Mouse (Mus musculus) myocyte (in vitro differentiated cells): ENCODE measurements around the gene Aqp3. TPM values are rescaled to one million over a fixed set of nuclear protein-coding genes. Genes with fewer than 3 reads are reported as not detected.

Source experiments
- H3K27me3 ChIP-seq: one replicate; pipeline ENCODE4 v1.6.1; 2011; ENCODE audit not compliant: control insufficient read depth, insufficient read depth, insufficient read length
- H3K36me3 ChIP-seq: one replicate; pipeline ENCODE4 v1.6.1; 2011; ENCODE audit not compliant: control insufficient read depth, insufficient read depth
- H3K4me2 ChIP-seq: one replicate; pipeline ENCODE4 v1.6.1; 2011; ENCODE audit warnings: low read depth, control low read depth
- H3K4me3 ChIP-seq: one replicate; pipeline ENCODE4 v1.5.1; 2011; ENCODE audit warnings: mild to moderate bottlenecking, control low read depth, moderate library complexity
- H3K79me2 ChIP-seq: one replicate; pipeline ENCODE4 v1.6.1; 2011; ENCODE audit not compliant: control insufficient read depth, insufficient read depth
- H3ac ChIP-seq: one replicate; pipeline ENCODE4 v1.6.1; 2011; ENCODE audit not compliant: control insufficient read depth, insufficient read length
- CEBPB ChIP-seq: IDR thresholded peaks from 2 replicates; pipeline ENCODE4 v1.6.1; 2011; ENCODE audit warnings: mild to moderate bottlenecking, moderate library complexity; ENCODE audit not compliant: poor library complexity, insufficient read depth, severe bottlenecking
- E2F4 ChIP-seq: IDR thresholded peaks from one replicate; pipeline ENCODE4 v1.6.1; 2011; ENCODE audit warnings: mild to moderate bottlenecking, control low read depth, moderate library complexity; ENCODE audit not compliant: insufficient read depth
- MAX ChIP-seq: IDR thresholded peaks from one replicate; pipeline ENCODE4 v1.6.1; 2011; ENCODE audit warnings: low read depth, mild to moderate bottlenecking, control low read depth
- MYOD1 ChIP-seq, 3 experiments: IDR thresholded peaks; one replicate each; pipeline ENCODE4 v1.6.1; 2011; ENCODE audit warnings: control low read depth in 2 of 3, low read depth in 2 of 3, mild to moderate bottlenecking in 2 of 3, moderate library complexity in 1 of 3; ENCODE audit not compliant: insufficient read length in 2 of 3, control insufficient read depth in 1 of 3
- MYOG ChIP-seq, 3 experiments: IDR thresholded peaks; one replicate each; pipeline ENCODE4 v1.6.1; 2011; ENCODE audit warnings: control low read depth in 2 of 3, low read depth in 2 of 3, mild to moderate bottlenecking in 2 of 3; ENCODE audit not compliant: insufficient read length in 2 of 3, control insufficient read depth in 1 of 3, insufficient read depth in 1 of 3
- POLR2A ChIP-seq: IDR thresholded peaks from one replicate; pipeline ENCODE4 v1.6.1; 2011; ENCODE audit warnings: low read depth, mild to moderate bottlenecking, control low read depth, moderate library complexity; ENCODE audit not compliant: insufficient read length
- POLR2AphosphoS2 ChIP-seq: IDR thresholded peaks from one replicate; pipeline ENCODE4 v1.6.1; 2011; ENCODE audit warnings: low read depth, control low read depth; ENCODE audit not compliant: insufficient read length
- REST ChIP-seq: IDR thresholded peaks from one replicate; pipeline ENCODE4 v1.6.1; 2011; ENCODE audit warnings: mild to moderate bottlenecking, control low read depth, moderate library complexity; ENCODE audit not compliant: insufficient read depth, insufficient read length
- SRF ChIP-seq: IDR thresholded peaks from one replicate; pipeline ENCODE4 v1.6.1; 2011; ENCODE audit warnings: low read depth; ENCODE audit not compliant: control insufficient read depth, insufficient read length
- TCF12 ChIP-seq: IDR thresholded peaks from one replicate; pipeline ENCODE4 v1.6.1; 2011; ENCODE audit warnings: mild to moderate bottlenecking, control low read depth; ENCODE audit not compliant: poor library complexity, insufficient read depth, severe bottlenecking
- TCF3 ChIP-seq: IDR thresholded peaks from one replicate; pipeline ENCODE4 v1.6.1; 2011; ENCODE audit warnings: low read depth, control low read depth; ENCODE audit not compliant: insufficient read length
- USF1 ChIP-seq: IDR thresholded peaks from one replicate; pipeline ENCODE4 v1.6.1; 2011; ENCODE audit warnings: low read depth, mild to moderate bottlenecking, control low read depth, moderate library complexity
- polyA plus RNA-seq: library from polyadenylated mRNA; unstranded; fragments of >200 nt; fragmentation: generic; extraction: Trizol; gene quantifications from one replicate; pipeline ENCODE4 v1.2.1, GENCODE M21; 2012; ENCODE audit warnings: missing spikeins

Gene Aqp3
- polyA plus RNA-seq, 1 experiment: not detected

DNA sequence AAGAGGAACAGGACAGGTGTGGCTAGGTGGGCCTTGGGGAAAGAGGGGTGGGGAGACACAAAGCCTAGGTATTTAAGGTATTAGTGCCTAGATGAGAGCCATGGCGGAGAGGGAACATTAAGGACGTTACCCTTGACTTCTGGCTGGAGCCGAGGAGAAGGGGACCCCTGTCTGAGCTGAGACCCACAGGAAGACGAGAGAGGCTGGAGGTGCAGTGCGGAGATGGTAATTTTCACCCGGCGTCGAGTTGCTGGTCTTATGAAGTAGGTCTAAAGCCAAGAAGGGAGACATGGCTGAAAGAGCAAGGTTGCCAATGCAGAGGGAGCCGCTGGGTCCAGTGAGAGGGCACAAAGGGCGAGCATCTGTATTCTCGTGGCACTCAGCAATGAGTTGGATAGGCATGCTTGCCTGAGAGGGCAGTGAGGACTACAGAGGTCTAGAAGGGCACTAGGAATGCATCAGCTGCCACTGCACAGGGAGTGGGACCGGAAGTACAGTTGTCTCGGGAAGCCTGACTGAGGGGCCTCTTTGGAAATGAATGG lies 51.7 kb downstream of the Aqp3 start:
- Histone ChIP-seq H3K27me3 (no peaks in the 10 kb centered on the region), H3ac (no peak overlapping the region), H3K79me2 (no peaks in the 10 kb centered on the region), H3K4me2 (no peak overlapping the region), H3K4me3 (no peak overlapping the region), H3K36me3 (no peaks in the 10 kb centered on the region)
- TF ChIP-seq SRF: no peak
- TF ChIP-seq TCF3: no peak
- TF ChIP-seq MYOG (IDR thresholded peaks at IDR 0.05; ENCODE audit: control insufficient read depth in 1 of 3, insufficient read depth in 1 of 3, insufficient read length in 2 of 3, low read depth in 2 of 3): no peak
- no peak for TF ChIP-seq MAX
- TF ChIP-seq USF1: no peak

- no peak for TF ChIP-seq MYOD1 (IDR thresholded peaks at IDR 0.05; ENCODE audit: control insufficient read depth in 1 of 3, insufficient read length in 2 of 3, low read depth in 2 of 3)
- TF ChIP-seq TCF3: no peak
- no peak for TF ChIP-seq TCF12
- no peak for TF ChIP-seq MYOG (IDR thresholded peaks at IDR 0.05; ENCODE audit: control insufficient read depth in 1 of 3, insufficient read depth in 1 of 3, insufficient read length in 2 of 3, low read depth in 2 of 3)
- TF ChIP-seq SRF: no peak
- no peak for TF ChIP-seq MAX
- Histone ChIP-seq H3ac (no peak overlapping the region), H3K36me3 (no peaks in the 10 kb centered on the region), H3K4me3 (no peak overlapping the region), H3K79me2 (no peaks in the 10 kb centered on the region), H3K27me3 (no peaks in the 10 kb centered on the region), H3K4me2 (no peak overlapping the region)
Observed at GRCm38 (mm10) chr4:41045288-41045687, 52.7 kb downstream of the Aqp3 start.

GRCm38 (mm10) chr4:41043961-41044360 lies 54.0 kb downstream of the Aqp3 start:
- Histone ChIP-seq H3K36me3 (no peaks in the 10 kb centered on the region), H3K4me2 (no peak overlapping the region), H3K27me3 (no peaks in the 10 kb centered on the region), H3ac (no peak overlapping the region), H3K79me2 (no peaks in the 10 kb centered on the region), H3K4me3 (no peak overlapping the region)
- TF ChIP-seq POLR2AphosphoS2 (no peak), TCF3 (no peak), MYOG (IDR thresholded peaks at IDR 0.05; ENCODE audit: control insufficient read depth in 1 of 3, insufficient read depth in 1 of 3, insufficient read length in 2 of 3, low read depth in 2 of 3) (no peak), SRF (no peak), MAX (no peak), USF1 (no peak), POLR2A (no peak), REST (no peak), CEBPB (no peak), E2F4 (no peak), TCF12 (no peak), MYOD1 (IDR thresholded peaks at IDR 0.05; ENCODE audit: control insufficient read depth in 1 of 3, insufficient read length in 2 of 3, low read depth in 2 of 3) (no peak)

GRCm38 (mm10) chr4:41042880-41043279 lies 55.1 kb downstream of the Aqp3 start:
- Histone ChIP-seq H3K27me3 (no peaks in the 10 kb centered on the region), H3K36me3 (no peaks in the 10 kb centered on the region), H3K79me2 (no peaks in the 10 kb centered on the region), H3K4me3 (no peak overlapping the region), H3K4me2 (no peak overlapping the region), H3ac (no peak overlapping the region)
- TF ChIP-seq MYOG (IDR thresholded peaks at IDR 0.05; ENCODE audit: control insufficient read depth in 1 of 3, insufficient read depth in 1 of 3, insufficient read length in 2 of 3, low read depth in 2 of 3): no peak
- TF ChIP-seq SRF: no peak
- TF ChIP-seq TCF3: no peak
- TF ChIP-seq MAX: no peak
- TF ChIP-seq POLR2AphosphoS2: no peak
- TF ChIP-seq USF1: no peak
- no peak for TF ChIP-seq MYOD1 (IDR thresholded peaks at IDR 0.05; ENCODE audit: control insufficient read depth in 1 of 3, insufficient read length in 2 of 3, low read depth in 2 of 3)
- no peak for TF ChIP-seq CEBPB
- no peak for TF ChIP-seq REST

Other genes with a start within 250 kb of the Aqp3 start
- gene B4galt1, start 244.2 kb downstream of the Aqp3 start, polyA plus RNA-seq: 37.7 TPM
- gene Spink4, start 178.1 kb downstream of the Aqp3 start, polyA plus RNA-seq: 12.5 TPM
- gene Bag1, start 149.9 kb downstream of the Aqp3 start, polyA plus RNA-seq: 330 TPM
- gene Chmp5, start 149.8 kb downstream of the Aqp3 start, polyA plus RNA-seq: 62.2 TPM
- 27.0 TPM for gene Nfx1, start 127.3 kb downstream of the Aqp3 start, polyA plus RNA-seq
- not detected for gene Aqp7, start 50.0 kb downstream of the Aqp3 start, polyA plus RNA-seq
- gene Nol6, start 26.3 kb upstream of the Aqp3 start, polyA plus RNA-seq: 26.3 TPM
- 69.0 TPM for gene Ube2r2, start 37.6 kb upstream of the Aqp3 start, polyA plus RNA-seq
- 71.5 TPM for gene Ubap2, start 177.0 kb upstream of the Aqp3 start, polyA plus RNA-seq
- gene Dcaf12, start 216.7 kb upstream of the Aqp3 start, polyA plus RNA-seq: 27.1 TPM